Mouse (Mus musculus) neural tube, embryonic 11.5 days (tissue): ENCODE measurements around the gene Gm49369. TPM values are rescaled to one million over a fixed set of nuclear protein-coding genes. Genes with fewer than 3 reads are reported as not detected.
"Not testable (repeated sequence)": the region's sequence is repeated elsewhere in the genome, so short reads cannot be mapped to it uniquely, and the experiment has no call there.

Experiments
- ATAC-seq: fragments of 200-750 bp; cut with Nextera tagmentation; 2 replicates; pipeline ENCODE4 v1.8.0; 2017; ENCODE audit warnings: moderate number of reproducible peaks, mild to moderate bottlenecking, moderate TSS enrichment, moderate library complexity; ENCODE audit not compliant: insufficient read depth, low FRiP score, low TSS enrichment
- DNase-seq: peaks from one replicate; pipeline ENCODE4 v3.0.0-alpha.2; 2015; ENCODE audit warnings: low spot score
- H3K27ac ChIP-seq: fragments of 300-500 bp; sonication (generic); 2 replicates; pipeline ENCODE4 v1.5.1; 2014; ENCODE audit warnings: low read depth, mild to moderate bottlenecking, low read length
- H3K27me3 ChIP-seq: fragments of 300-500 bp; sonication (generic); 2 replicates; pipeline ENCODE4 v1.6.1; 2014; ENCODE audit warnings: mild to moderate bottlenecking, low read length, mixed read lengths; ENCODE audit not compliant: control insufficient read depth, insufficient read depth
- H3K36me3 ChIP-seq: fragments of 300-500 bp; sonication (generic); 2 replicates; pipeline ENCODE4 v1.6.1; 2014; ENCODE audit warnings: mild to moderate bottlenecking, low read length, moderate library complexity, mixed read lengths; ENCODE audit not compliant: control insufficient read depth, insufficient read depth
- H3K4me1 ChIP-seq: fragments of 300-500 bp; sonication (generic); 2 replicates; pipeline ENCODE4 v1.6.1; 2014; ENCODE audit warnings: low read length, mixed read lengths; ENCODE audit not compliant: control insufficient read depth, insufficient read depth
- H3K4me2 ChIP-seq: fragments of 300-500 bp; sonication (generic); 2 replicates; pipeline ENCODE4 v1.6.1; 2014; ENCODE audit warnings: low read depth, mild to moderate bottlenecking, moderate library complexity
- H3K4me3 ChIP-seq: fragments of 300-500 bp; sonication (generic); 2 replicates; pipeline ENCODE4 v1.5.1; 2014; ENCODE audit warnings: low read depth, low read length
- H3K9ac ChIP-seq: fragments of 300-500 bp; sonication (generic); 2 replicates; pipeline ENCODE4 v1.6.1; 2014; ENCODE audit warnings: mild to moderate bottlenecking, low read length
- H3K9me3 ChIP-seq: fragments of 300-500 bp; sonication (generic); 2 replicates; pipeline ENCODE4 v1.6.1; 2016; ENCODE audit warnings: low read length; ENCODE audit not compliant: control insufficient read depth
- WGBS: fragments of 180-500 bp; shearing (Covaris S2); extraction: QIAGEN DNeasy Blood & Tissue Kit; methylation state at CpG from one replicate; pipeline ENCODE4 v1.1.7; 2014; 5-methylcytosine and 5-hydroxymethylcytosine counted together
- polyA plus RNA-seq: library from polyadenylated mRNA; unstranded; fragments of >200 nt; fragmentation: Nextera tagmentation; extraction: Ambion mirVana; gene quantifications from 2 replicates; pipeline ENCODE4 v1.2.1, GENCODE M21; 2014

The Gm49369 gene
- polyA plus RNA-seq, 1 experiment from 2014 or later: not detected

DNA sequence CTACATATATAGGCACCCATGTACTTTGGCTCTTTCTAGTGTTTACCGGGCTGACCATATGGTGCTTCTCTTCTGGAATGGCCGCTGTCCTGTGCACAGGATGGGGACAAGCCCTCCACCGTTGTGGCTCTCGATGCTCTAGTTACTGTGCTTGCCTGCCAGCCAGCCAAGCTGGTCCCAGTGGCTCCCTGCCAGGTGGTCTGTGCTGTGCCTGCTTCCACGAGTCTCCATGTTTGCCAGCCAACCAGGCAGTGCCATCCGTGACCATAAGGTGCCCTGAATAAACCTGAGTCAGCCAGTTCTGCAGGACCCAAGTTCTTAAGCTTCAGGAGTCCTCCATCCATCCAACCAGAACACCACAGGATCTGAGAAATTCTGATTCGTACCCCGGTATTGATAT lies 47.3 kb downstream of the Gm49369 start:
- H3K27me3 ChIP-seq: no peaks in the 10 kb centered on the region
- WGBS: 88% methylated on average over 8 of the region's 8 CpGs
- no peak overlapping the region for H3K4me3 ChIP-seq
- DNase-seq (no peak), ATAC-seq (no peak)
- no peak overlapping the region; the same call in 1 of the 2 replicates for H3K9ac ChIP-seq
- no peak overlapping the region for H3K4me2 ChIP-seq
- H3K27ac ChIP-seq: no peak overlapping the region
- H3K36me3 ChIP-seq: no peaks in the 10 kb centered on the region
- H3K9me3 ChIP-seq: no peaks in the 10 kb centered on the region
- H3K4me1 ChIP-seq: no peaks in the 10 kb centered on the region

DNA sequence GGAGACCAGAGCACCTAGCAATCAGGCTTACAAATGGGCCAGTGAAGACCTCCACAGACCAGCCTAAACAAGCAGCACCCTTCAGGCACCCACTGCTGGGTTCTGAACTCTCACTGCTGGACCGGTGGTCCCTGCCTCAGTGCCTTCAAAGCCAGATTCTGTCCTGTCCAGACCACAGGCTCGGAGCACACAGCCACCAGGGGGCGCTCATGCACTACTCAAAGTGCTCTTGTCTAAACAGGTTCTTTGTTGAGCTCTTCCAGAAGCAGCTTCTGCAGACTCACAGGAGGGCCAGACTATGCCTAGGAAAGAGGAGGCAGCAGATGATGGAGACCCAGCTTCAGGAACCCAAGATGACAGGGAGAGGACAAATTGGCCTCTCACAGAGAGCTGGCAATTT lies 48.2 kb downstream of the Gm49369 start:
- WGBS: 6% methylated on average over 3 of the region's 3 CpGs
- no peak overlapping the region for H3K9ac ChIP-seq
- H3K4me2 ChIP-seq: no peak overlapping the region
- H3K4me1 ChIP-seq: no peaks in the 10 kb centered on the region
- no peaks in the 10 kb centered on the region for H3K27me3 ChIP-seq
- DNase-seq (peak; percentile 94), ATAC-seq (peak; percentile 75; the same call in 1 of the 2 replicates)
- no peak overlapping the region for H3K27ac ChIP-seq
- H3K36me3 ChIP-seq: no peaks in the 10 kb centered on the region
- H3K9me3 ChIP-seq: no peaks in the 10 kb centered on the region
- no peak overlapping the region for H3K4me3 ChIP-seq

DNA sequence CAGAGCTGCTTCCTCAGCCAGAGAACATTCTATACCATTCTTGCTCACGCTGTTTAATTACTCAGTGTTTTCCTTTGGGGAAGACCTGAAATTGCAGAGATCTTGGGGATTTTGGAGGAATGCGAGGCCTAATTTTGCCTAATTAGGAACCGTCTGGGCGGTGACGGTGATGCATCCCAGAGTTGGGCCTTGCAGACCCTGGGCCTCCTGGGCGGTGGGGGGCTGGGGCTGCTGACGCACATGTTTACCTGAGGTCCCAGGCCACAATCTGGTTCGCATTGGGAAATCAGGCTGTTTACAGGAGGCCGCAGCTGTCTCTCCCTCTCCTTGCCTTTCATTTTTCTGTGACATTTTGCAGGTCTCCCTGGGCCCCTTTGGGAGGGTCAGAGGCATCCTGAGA lies 49.7 kb downstream of the Gm49369 start:
- H3K27me3 ChIP-seq, ATAC-seq, DNase-seq, H3K4me3 ChIP-seq, H3K36me3 ChIP-seq, H3K4me1 ChIP-seq, H3K9ac ChIP-seq, H3K9me3 ChIP-seq, H3K27ac ChIP-seq, H3K4me2 ChIP-seq: not testable (repeated sequence)
- WGBS: 90% methylated on average over 4 of the region's 9 CpGs

- 84% methylated on average over 4 of the region's 4 CpGs for WGBS
- H3K4me3 ChIP-seq: no peak overlapping the region
- DNase-seq (no peak), ATAC-seq (no peak)
- no peaks in the 10 kb centered on the region for H3K27me3 ChIP-seq
- H3K4me1 ChIP-seq: no peaks in the 10 kb centered on the region
- no peak overlapping the region for H3K27ac ChIP-seq
- no peaks in the 10 kb centered on the region for H3K36me3 ChIP-seq
- no peaks in the 10 kb centered on the region for H3K9me3 ChIP-seq
- H3K4me2 ChIP-seq: no peak overlapping the region
- H3K9ac ChIP-seq: no peak overlapping the region
Measured at GRCm38 (mm10) chr7:142331281-142331680, 51.2 kb downstream of the Gm49369 start.

DNA sequence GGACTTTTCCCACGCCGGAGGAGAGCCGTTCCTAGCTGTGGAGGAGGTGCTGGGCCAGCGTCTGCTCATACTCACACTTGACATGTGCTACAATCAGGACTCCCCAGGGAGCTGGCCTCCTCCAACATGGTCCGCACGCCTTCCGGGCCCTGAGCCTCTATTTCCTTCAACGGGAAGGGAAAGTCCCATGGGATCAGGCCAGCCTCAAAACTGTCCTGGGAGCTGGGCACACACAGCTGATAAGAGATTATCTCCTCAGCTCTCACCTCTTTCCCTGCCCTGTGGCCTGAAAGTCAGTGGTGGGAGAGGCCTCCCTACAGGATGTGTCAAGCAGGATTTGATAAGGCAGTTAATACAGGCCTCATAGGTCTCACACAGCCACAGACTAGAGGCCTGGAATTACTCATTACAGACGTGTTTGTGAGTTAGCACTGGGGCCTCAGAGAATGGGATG lies 52.2 kb downstream of the Gm49369 start:
- H3K27ac ChIP-seq: no peak overlapping the region
- H3K9ac ChIP-seq: no peak overlapping the region
- WGBS: 67% methylated on average over 9 of the region's 9 CpGs
- DNase-seq (no peak), ATAC-seq (no peak)
- no peaks in the 10 kb centered on the region for H3K27me3 ChIP-seq
- no peaks in the 10 kb centered on the region for H3K4me1 ChIP-seq
- no peak overlapping the region for H3K4me2 ChIP-seq
- H3K4me3 ChIP-seq: no peak overlapping the region
- no peaks in the 10 kb centered on the region for H3K36me3 ChIP-seq
- H3K9me3 ChIP-seq: no peaks in the 10 kb centered on the region

DNA sequence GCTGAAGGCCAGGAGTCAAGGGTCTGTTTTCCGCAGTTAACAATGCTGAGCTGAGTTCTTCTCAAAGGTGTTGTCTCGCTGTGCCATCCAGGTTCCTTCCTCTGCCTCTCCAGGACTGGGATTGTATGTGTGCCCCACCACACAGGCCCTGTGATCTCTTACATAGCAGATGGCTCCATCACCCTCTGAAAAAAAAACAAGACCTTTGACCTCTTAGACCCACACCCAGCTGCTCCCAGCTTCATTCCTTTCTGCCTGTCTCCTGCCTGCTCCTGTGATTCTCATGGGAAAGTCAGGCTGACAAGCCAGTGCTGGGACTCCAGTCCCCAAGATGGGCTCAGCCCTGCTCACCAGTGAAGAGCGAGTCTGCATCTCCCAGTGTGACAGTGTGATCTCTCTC lies 54.0 kb downstream of the Gm49369 start:
- Histone ChIP-seq H3K4me3 (no peak overlapping the region), H3K27ac (no peak overlapping the region), H3K4me1 (no peaks in the 10 kb centered on the region), H3K4me2 (no peak overlapping the region), H3K27me3 (no peaks in the 10 kb centered on the region), H3K36me3 (no peaks in the 10 kb centered on the region), H3K9me3 (no peaks in the 10 kb centered on the region), H3K9ac (no peak overlapping the region)
- 55% methylated on average over 3 of the region's 3 CpGs for WGBS
- ATAC-seq: no peak
- DNase-seq: no peak

DNA sequence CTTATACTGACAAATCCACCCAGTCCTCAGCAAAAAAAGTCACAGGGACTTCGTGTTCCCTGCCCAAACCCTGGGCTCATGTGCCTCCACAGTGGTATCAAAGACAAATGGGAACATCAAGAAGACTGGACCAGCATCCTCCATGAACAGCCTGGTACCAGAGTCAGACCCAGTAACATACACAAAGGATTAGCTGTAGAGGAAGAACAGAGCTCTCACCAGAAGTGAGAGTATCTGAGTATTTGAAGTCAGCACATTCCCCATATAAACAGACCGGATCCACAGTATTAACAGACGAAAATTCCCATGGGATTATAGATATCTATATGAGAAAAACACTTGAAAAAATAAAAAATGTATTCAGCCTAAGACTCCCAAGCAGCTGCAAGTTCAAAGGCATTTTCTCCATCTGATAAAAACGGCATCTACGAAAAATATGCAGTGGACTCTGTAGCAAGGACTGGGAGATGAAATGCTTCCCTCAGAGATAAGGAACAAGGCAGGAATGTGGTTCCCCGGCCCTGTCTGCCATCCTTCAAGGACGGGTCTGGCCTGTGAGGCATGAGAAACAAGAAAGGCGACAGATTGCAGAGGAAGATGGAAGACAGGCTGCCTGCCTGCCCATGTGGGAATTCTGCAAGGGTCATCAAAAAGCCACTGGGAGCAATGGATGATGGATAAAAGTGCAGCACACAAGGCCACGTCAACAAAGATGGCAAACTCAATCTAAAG lies 55.6 kb downstream of the Gm49369 start:
- no peaks in the 10 kb centered on the region for H3K27me3 ChIP-seq
- H3K9ac ChIP-seq: no peak overlapping the region
- H3K27ac ChIP-seq: no peak overlapping the region
- H3K4me1 ChIP-seq: no peaks in the 10 kb centered on the region
- no peak overlapping the region for H3K4me3 ChIP-seq
- no peaks in the 10 kb centered on the region for H3K36me3 ChIP-seq
- no peaks in the 10 kb centered on the region for H3K9me3 ChIP-seq
- no peak overlapping the region for H3K4me2 ChIP-seq
- ATAC-seq (no peak), DNase-seq (no peak)
- WGBS: 67% methylated on average over 9 of the region's 9 CpGs

- no peak overlapping the region for H3K4me3 ChIP-seq
- no peak overlapping the region for H3K27ac ChIP-seq
- DNase-seq: no peak
- WGBS: 87% methylated on average over 12 of the region's 12 CpGs
- no peaks in the 10 kb centered on the region for H3K27me3 ChIP-seq
- H3K9ac ChIP-seq: no peak overlapping the region
- no peak for ATAC-seq
- no peaks in the 10 kb centered on the region for H3K36me3 ChIP-seq
- H3K4me2 ChIP-seq: no peak overlapping the region
- no peaks in the 10 kb centered on the region for H3K4me1 ChIP-seq
- H3K9me3 ChIP-seq: no peaks in the 10 kb centered on the region
Measured at GRCm38 (mm10) chr7:142323396-142324117, 58.9 kb downstream of the Gm49369 start.

- WGBS: 91% methylated on average over 6 of the region's 6 CpGs
- Histone ChIP-seq H3K4me1 (no peaks in the 10 kb centered on the region), H3K9me3 (no peaks in the 10 kb centered on the region), H3K27ac (no peak overlapping the region), H3K4me2 (no peak overlapping the region), H3K4me3 (no peak overlapping the region), H3K9ac (no peak overlapping the region), H3K27me3 (no peaks in the 10 kb centered on the region), H3K36me3 (no peaks in the 10 kb centered on the region)
- ATAC-seq (no peak), DNase-seq (no peak)
Measured at GRCm38 (mm10) chr7:142322641-142323040, 59.8 kb downstream of the Gm49369 start.
